Mouse (Mus musculus) lung, adult 2 months (tissue): ENCODE data around the gene Pcsk5. TPM values are rescaled to one million over a fixed set of nuclear protein-coding genes. Genes with fewer than 3 reads are reported as not detected.

ENCODE experiments used
- DNase-seq: peaks from one replicate; pipeline ENCODE4 v3.0.0; 2022
- H3K4me1 ChIP-seq: fragments of 200-500 bp; 2 replicates; pipeline ENCODE4 v1.6.1; 2011; ENCODE audit warnings: low read length; ENCODE audit not compliant: control insufficient read depth, insufficient read depth
- H3K4me3 ChIP-seq: fragments of 200-500 bp; replicated peaks from 2 replicates; pipeline ENCODE3; 2011; ENCODE audit warnings: low read depth, mild to moderate bottlenecking, control low read depth, low read length; ENCODE audit errors: extremely low read depth
- CTCF ChIP-seq: fragments of 200-500 bp; IDR thresholded peaks from 2 replicates; pipeline ENCODE4 v1.5.1; 2011; ENCODE audit warnings: mild to moderate bottlenecking, low read length, control low read depth; ENCODE audit not compliant: insufficient read depth
- POLR2A ChIP-seq: fragments of 200-500 bp; IDR thresholded peaks from 2 replicates; pipeline ENCODE4 v1.6.1; 2011; ENCODE audit warnings: low read depth, mild to moderate bottlenecking, control low read depth, low read length, borderline replicate concordance; ENCODE audit errors: extremely low read depth
- WGBS: fragments of 180-500 bp; shearing (Covaris S2); methylation state at CpG from one replicate; pipeline ENCODE4 v1.1.7; 2018; 5-methylcytosine and 5-hydroxymethylcytosine counted together
- polyA plus RNA-seq: library from polyadenylated mRNA; depleted of rRNA; stranded (reverse); fragments of >200 nt; gene quantifications from 2 replicates; pipeline ENCODE4 v1.2.3, GENCODE M21; 2012

Pcsk5 gene
- polyA plus RNA-seq, 1 experiment = 11.2 TPM

- no peak overlapping the region for H3K4me3 ChIP-seq
- DNase-seq = no peak
- H3K4me1 ChIP-seq = peaks cover 2% of the 10 kb centered on the region; the same call in 1 of the 2 replicates
- TF ChIP-seq POLR2A (no peak), CTCF (no peak)
- 79% methylated on average over 2 of the region's 2 CpGs for WGBS
Measured at GRCm38 (mm10) chr19:17784401-17785192, 52.8 kb downstream of the Pcsk5 start.

GRCm38 (mm10) chr19:17783231-17783630 is 54.2 kb downstream of the Pcsk5 start:
- H3K4me3 ChIP-seq = no peak overlapping the region
- WGBS = 86% methylated on average over 2 of the region's 2 CpGs
- TF ChIP-seq POLR2A = no peak
- no peak for TF ChIP-seq CTCF
- no peak for DNase-seq
- H3K4me1 ChIP-seq = peaks cover 2% of the 10 kb centered on the region; the same call in 1 of the 2 replicates

- Histone ChIP-seq H3K4me3 (no peak overlapping the region), H3K4me1 (no peaks in the 10 kb centered on the region)
- WGBS = 58% methylated on average over 4 of the region's 4 CpGs
- no peak for TF ChIP-seq POLR2A
- no peak for TF ChIP-seq CTCF
- no peak for DNase-seq
Measured at GRCm38 (mm10) chr19:17781323-17781722, 56.1 kb downstream of the Pcsk5 start.

GRCm38 (mm10) chr19:17775943-17776342 is 61.5 kb downstream of the Pcsk5 start:
- no peaks in the 10 kb centered on the region; the same call in none of the 2 replicates for H3K4me1 ChIP-seq
- no peak for TF ChIP-seq CTCF
- TF ChIP-seq POLR2A = no peak
- no peak overlapping the region for H3K4me3 ChIP-seq
- DNase-seq = no peak
- 77% methylated on average over 2 of the region's 2 CpGs for WGBS

- no peak for TF ChIP-seq POLR2A
- no peak for TF ChIP-seq CTCF
- Histone ChIP-seq H3K4me1 (no peaks in the 10 kb centered on the region; the same call in none of the 2 replicates), H3K4me3 (no peak overlapping the region)
- WGBS = 42% methylated on average over 2 of the region's 2 CpGs
- DNase-seq = no peak
Measured at GRCm38 (mm10) chr19:17775097-17775496, 62.3 kb downstream of the Pcsk5 start.

GRCm38 (mm10) chr19:17774061-17774460 is 63.4 kb downstream of the Pcsk5 start:
- DNase-seq = no peak
- WGBS = 34% methylated on average over 1 of the region's 1 CpGs
- Histone ChIP-seq H3K4me3 (no peak overlapping the region), H3K4me1 (no peaks in the 10 kb centered on the region; the same call in none of the 2 replicates)
- TF ChIP-seq POLR2A (no peak), CTCF (no peak)

GRCm38 (mm10) chr19:17769610-17770399 is 67.6 kb downstream of the Pcsk5 start:
- 67% methylated on average over 5 of the region's 5 CpGs for WGBS
- TF ChIP-seq POLR2A (no peak), CTCF (peak; percentile 30)
- DNase-seq = no peak
- Histone ChIP-seq H3K4me1 (no peaks in the 10 kb centered on the region; the same call in none of the 2 replicates), H3K4me3 (no peak overlapping the region)

- 75% methylated on average over 2 of the region's 2 CpGs for WGBS
- no peak for DNase-seq
- Histone ChIP-seq H3K4me3 (no peak overlapping the region), H3K4me1 (peaks cover 3% of the 10 kb centered on the region; the same call in 1 of the 2 replicates)
- TF ChIP-seq POLR2A = no peak
- TF ChIP-seq CTCF = no peak
Measured at GRCm38 (mm10) chr19:17765001-17765400, 72.4 kb downstream of the Pcsk5 start.

GRCm38 (mm10) chr19:17762740-17763139 is 74.7 kb downstream of the Pcsk5 start:
- no peak for DNase-seq
- peaks cover 3% of the 10 kb centered on the region for H3K4me1 ChIP-seq
- no peak overlapping the region for H3K4me3 ChIP-seq
- TF ChIP-seq CTCF (no peak), POLR2A (no peak)
